Comparison of ENCODE assay signal across 9 mouse cellular contexts in genomic region chr7:134937471-134937926, GRCm38 (mm10). TPM values are rescaled to one million over a fixed set of nuclear protein-coding genes. Genes with fewer than 3 reads are reported as not detected.
A peak's percentile ranks its signal among the peaks of the same experiment; 100 is the strongest.
DNase-seq lines count a peak whose midpoint lies in the region; ATAC-seq and TF ChIP-seq lines count a peak whose summit lies in the region.
"Had no signal": no experiment of that assay in that cellular context is flagged by ENCODE, and none has a peak within 500 bp of the region (broad histone marks: within the 10 kb centered on the region; RNA-seq: fewer than 3 reads in every experiment).

No protein-coding gene starts in this region.

- peak; percentile 58 for ATAC-seq in forebrain, embryonic 16.5 days
- ATAC-seq in limb, embryonic 13.5 days (ENCODE audit: low FRiP score, low read depth), result no peak; the same call in 1 of the 2 replicates
- peak; percentile 60 for ATAC-seq in neural tube, embryonic 15.5 days (ENCODE audit: low FRiP score)

- peaks cover 16% of the 10 kb centered on the region for H3K4me1 ChIP-seq in forebrain, embryonic 16.5 days (replicated peaks; ENCODE audit: control insufficient read depth, insufficient read depth, low read length)
- peaks cover 20% of the 10 kb centered on the region for H3K4me1 ChIP-seq in limb, embryonic 13.5 days
- peaks cover 35% of the 10 kb centered on the region for H3K4me1 ChIP-seq in neural tube, embryonic 15.5 days

- H3K36me3 ChIP-seq in forebrain, embryonic 16.5 days (ENCODE audit: control insufficient read depth, insufficient read depth), result no peaks in the 10 kb centered on the region
- no peaks in the 10 kb centered on the region; the same call in 1 of the 2 replicates for H3K36me3 ChIP-seq in limb, embryonic 13.5 days
- H3K36me3 ChIP-seq in neural tube, embryonic 15.5 days, result no peaks in the 10 kb centered on the region

- H3K4me3 ChIP-seq in left cerebral cortex, adult 2 months, result peak overlapping the region; percentile 69
- H3K4me3 ChIP-seq in forebrain, embryonic 16.5 days (replicated peaks; ENCODE audit: low read length), result peak overlapping the region; percentile 66
- H3K4me3 ChIP-seq in limb, embryonic 13.5 days, result peak overlapping the region; percentile 57
- H3K4me3 ChIP-seq in neural tube, embryonic 15.5 days (replicated peaks), result peak overlapping the region; percentile 66

- no peaks in the 10 kb centered on the region for H3K9me3 ChIP-seq in forebrain, embryonic 16.5 days (ENCODE audit: control insufficient read depth, low read length)
- no peaks in the 10 kb centered on the region for H3K9me3 ChIP-seq in limb, embryonic 13.5 days
- no peaks in the 10 kb centered on the region for H3K9me3 ChIP-seq in neural tube, embryonic 15.5 days (replicated peaks)

- no peaks in the 10 kb centered on the region for H3K27me3 ChIP-seq in forebrain, embryonic 16.5 days (replicated peaks; ENCODE audit: control insufficient read depth, insufficient read depth, low read length)
- peaks cover 40% of the 10 kb centered on the region for H3K27me3 ChIP-seq in limb, embryonic 13.5 days
- 0 out of 2 replicates have a peak, but pooled peaks cover 7% of the 10 kb centered on the region for H3K27me3 ChIP-seq in neural tube, embryonic 15.5 days (replicated peaks)

- no peak for TF ChIP-seq CTCF in left cerebral cortex, adult 2 months (IDR thresholded peaks at IDR 0.05)

- H3K4me2 ChIP-seq in forebrain, embryonic 16.5 days (ENCODE audit: low read length), result peak overlapping the region; percentile 93
- peak overlapping the region; percentile 95 for H3K4me2 ChIP-seq in limb, embryonic 13.5 days (replicated peaks)
- peak overlapping the region; percentile 92 for H3K4me2 ChIP-seq in neural tube, embryonic 15.5 days

- intact Hi-C loops in left cerebral cortex, adult 2 months (cut with DNase I), result loop anchor here (5.0 kb wide), 3 partner anchors 160 to 355 kb away; no protein-coding TSS in a partner anchor

- DNase-seq in left cerebral cortex, adult 2 months (ENCODE audit: extremely low spot score in 1 of 2, low spot score in 2 of 2), result peak; percentile 25 to 28
- no peak for DNase-seq in left cerebral cortex, adult 9 months (ENCODE audit: low spot score in 2 of 2)
- DNase-seq in embryo, embryonic 10 days (ENCODE audit: low spot score), result peak; percentile 36
- no peak for DNase-seq in urinary bladder, postnatal 25 days (ENCODE audit: low spot score)
- DNase-seq in adipocyte (ENCODE audit: low spot score), result no peak

- WGBS in forebrain, embryonic 16.5 days, result under 1% methylated on average over 36 of the region's 37 CpGs
- under 1% methylated on average over 33 of the region's 37 CpGs for WGBS in limb, embryonic 13.5 days
- under 1% methylated on average over 31 of the region's 37 CpGs for WGBS in neural tube, embryonic 15.5 days

- peak overlapping the region; percentile 86 for H3K27ac ChIP-seq in left cerebral cortex, adult 2 months
- peak overlapping the region; percentile 63 for H3K27ac ChIP-seq in forebrain, embryonic 16.5 days (ENCODE audit: low read length)
- H3K27ac ChIP-seq in limb, embryonic 13.5 days, result no peak overlapping the region
- H3K27ac ChIP-seq in neural tube, embryonic 15.5 days (replicated peaks), result peak overlapping the region; percentile 76
- H3K27ac ChIP-seq: macrophage had no signal

- peak overlapping the region; percentile 78 for H3K9ac ChIP-seq in forebrain, embryonic 16.5 days (replicated peaks; ENCODE audit: low read depth, low read length)
- H3K9ac ChIP-seq in limb, embryonic 13.5 days, result peak overlapping the region; percentile 67
- peak overlapping the region; percentile 76 for H3K9ac ChIP-seq in neural tube, embryonic 15.5 days (replicated peaks)

RNA-seq across cellular contexts. Expression of gene Fam196a, which starts 0.7 kb away (rescaled TPM):
- 10 to 100 TPM; 14.5 to 21.7 TPM for total RNA-seq in left cerebral cortex, adult 2 months (2021)
- 12.8 and 13.4 TPM in 2 replicates for polyA plus RNA-seq in forebrain, embryonic 16.5 days (2015; fragmentation: Nextera tagmentation; extraction: Ambion mirVana)
- 3.3 and 3.5 TPM in 2 replicates for polyA plus RNA-seq in limb, embryonic 13.5 days (2015; fragmentation: Nextera tagmentation; extraction: Ambion mirVana)
- 10.4 and 11.4 TPM in 2 replicates for polyA plus RNA-seq in neural tube, embryonic 15.5 days (2015; fragmentation: Nextera tagmentation; extraction: Ambion mirVana)
- polyA plus RNA-seq: macrophage had no signal

Comparison
In these comparisons a context has a peak if more than half of its experiments do, and no peak if none do; other contexts are left out.
1. DNase-seq: peak in left cerebral cortex, adult 2 months (2 of 2) and embryo, embryonic 10 days (single experiment); none in left cerebral cortex, adult 9 months (0 of 2), urinary bladder, postnatal 25 days (single experiment) and adipocyte (single experiment).
2. Peak in every context shown above with its lines, with median percentiles within 50 percentile points of each other: H3K4me3 ChIP-seq, H3K4me2 ChIP-seq and H3K9ac ChIP-seq.